Mouse (Mus musculus): Measurements from ENCODE around the gene Tmem8b. TPM values are rescaled to one million over a fixed set of nuclear protein-coding genes. Genes with fewer than 3 reads are reported as not detected.

Tmem8b gene
- total RNA-seq, 4 experiments from 2014 or later = 66.0 to 71.0 (median 68.4) TPM

DNA sequence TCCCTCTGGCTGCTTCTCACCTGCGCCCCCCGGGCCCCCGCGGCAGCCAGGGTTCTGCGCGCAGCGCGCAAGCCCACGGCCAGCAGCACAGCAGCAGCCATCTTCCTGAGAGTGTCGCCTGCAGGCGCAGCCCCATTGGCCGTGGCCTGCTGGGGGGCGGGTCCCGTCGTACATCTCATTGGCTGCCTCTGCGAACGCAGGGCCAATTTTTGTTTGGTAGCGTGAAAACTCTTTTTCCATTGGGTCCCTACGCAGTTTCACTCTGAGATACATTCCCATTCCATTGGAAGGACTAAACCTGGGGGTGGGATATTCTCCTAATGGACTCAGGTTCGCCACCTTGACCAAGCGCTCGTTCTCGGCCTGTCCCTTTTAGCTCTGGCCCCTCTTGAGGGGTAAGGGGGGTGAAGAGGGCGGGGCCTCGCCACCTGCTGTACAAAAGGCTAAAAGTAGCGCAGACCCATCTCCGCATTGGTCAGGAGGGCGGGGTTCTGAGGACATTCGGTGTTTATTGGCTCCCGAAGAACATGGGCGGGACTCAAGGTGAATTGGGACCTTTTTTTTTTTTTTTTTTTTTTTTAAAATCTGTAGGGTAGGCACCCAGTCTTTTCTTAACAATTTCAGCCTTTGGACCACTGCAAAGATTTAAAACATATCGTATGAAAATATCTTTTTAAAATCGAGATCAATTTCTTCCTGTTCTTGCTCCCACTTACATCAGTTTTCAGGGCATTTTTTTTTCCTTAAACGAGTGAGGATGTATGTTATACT, 12.2 kb upstream of the Tmem8b start, which contains the start of gene Hint2:
Gene Hint2, minus strand, starts transcription at position 128 of the 771 bp plus-strand sequence.
- peak; percentile 93 to 96 for DNase-seq (ENCODE audit: low spot score in 2 of 2)

DNA sequence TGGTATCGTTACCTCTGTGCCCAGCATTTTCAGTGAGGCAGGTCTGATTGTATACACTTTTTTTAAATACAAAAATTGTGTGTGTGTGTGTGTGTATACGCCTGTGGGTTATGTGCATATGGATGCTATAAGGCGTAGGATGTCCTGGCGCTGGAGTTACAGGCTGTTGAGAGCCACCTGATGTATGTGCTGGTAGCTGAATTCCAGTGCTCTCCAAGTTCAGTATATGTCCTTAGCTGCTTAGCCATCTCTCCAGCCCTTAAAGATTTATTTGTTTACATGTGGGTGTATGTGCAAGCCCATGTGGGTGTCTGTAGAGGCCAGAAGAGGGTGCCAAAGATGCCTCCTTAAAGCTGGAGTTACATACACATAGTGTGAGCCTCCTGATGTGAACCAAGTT, 11.6 kb upstream of the Tmem8b start:
- no peak for DNase-seq (ENCODE audit: low spot score in 2 of 2)

GRCm38 (mm10) chr4:43666412-43666811, 2.4 kb upstream of the Tmem8b start:
- no peak for DNase-seq (ENCODE audit: low spot score in 2 of 2)

- DNase-seq (ENCODE audit: low spot score in 2 of 2) = no peak
Observed at GRCm38 (mm10) chr4:43669428-43669794, 640 bp downstream of the Tmem8b start.

DNA sequence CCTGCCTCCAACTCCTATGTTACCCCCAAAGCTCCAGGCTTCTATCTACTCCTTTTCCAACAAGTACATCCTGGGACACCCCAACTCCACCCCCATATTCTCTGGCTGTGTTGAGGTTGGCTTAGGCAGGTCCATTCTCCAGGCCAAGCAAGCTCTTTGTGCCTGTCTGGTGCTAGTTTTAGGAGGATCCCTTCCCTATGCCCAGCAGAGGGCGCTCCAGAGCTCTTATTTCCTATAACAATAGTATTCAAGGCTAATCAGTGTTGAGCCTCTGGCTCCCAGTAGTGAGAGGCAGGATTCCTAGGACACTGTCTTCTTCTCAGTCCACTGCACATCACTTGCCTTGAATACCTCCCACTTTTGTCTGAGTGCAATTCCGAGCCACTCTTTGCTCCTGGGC, 3.3 kb downstream of the Tmem8b start:
- peak; percentile 80 to 91 for DNase-seq (ENCODE audit: low spot score in 2 of 2)

- DNase-seq (ENCODE audit: low spot score in 2 of 2) = no peak
Observed at GRCm38 (mm10) chr4:43673703-43674102, 4.9 kb downstream of the Tmem8b start.

GRCm38 (mm10) chr4:43674974-43675373, 6.2 kb downstream of the Tmem8b start:
- DNase-seq (ENCODE audit: low spot score in 2 of 2) = no peak

DNA sequence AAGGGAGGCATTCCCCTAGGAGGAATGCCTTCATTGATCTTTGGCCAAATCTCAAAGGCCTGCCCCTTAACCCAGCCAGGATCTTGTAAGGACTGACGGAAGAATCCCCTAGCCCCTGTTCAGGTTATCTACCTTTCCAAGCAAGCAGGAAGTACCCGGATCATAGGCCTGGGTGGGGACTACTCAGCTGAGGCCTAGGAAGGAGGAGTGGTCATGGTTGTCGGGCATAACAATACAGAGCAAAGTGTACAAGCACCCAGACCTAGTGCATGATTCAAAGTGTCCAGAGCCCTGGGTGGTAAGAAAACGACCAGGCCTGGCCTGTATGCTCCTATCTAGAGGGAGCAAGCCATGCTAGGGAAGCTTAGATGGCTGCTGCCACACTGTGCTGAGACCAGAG, 6.8 kb downstream of the Tmem8b start:
- DNase-seq (ENCODE audit: low spot score in 2 of 2) = no peak

- no peak for DNase-seq (ENCODE audit: low spot score in 2 of 2)
Observed at GRCm38 (mm10) chr4:43678541-43678940, 9.8 kb downstream of the Tmem8b start.

DNA sequence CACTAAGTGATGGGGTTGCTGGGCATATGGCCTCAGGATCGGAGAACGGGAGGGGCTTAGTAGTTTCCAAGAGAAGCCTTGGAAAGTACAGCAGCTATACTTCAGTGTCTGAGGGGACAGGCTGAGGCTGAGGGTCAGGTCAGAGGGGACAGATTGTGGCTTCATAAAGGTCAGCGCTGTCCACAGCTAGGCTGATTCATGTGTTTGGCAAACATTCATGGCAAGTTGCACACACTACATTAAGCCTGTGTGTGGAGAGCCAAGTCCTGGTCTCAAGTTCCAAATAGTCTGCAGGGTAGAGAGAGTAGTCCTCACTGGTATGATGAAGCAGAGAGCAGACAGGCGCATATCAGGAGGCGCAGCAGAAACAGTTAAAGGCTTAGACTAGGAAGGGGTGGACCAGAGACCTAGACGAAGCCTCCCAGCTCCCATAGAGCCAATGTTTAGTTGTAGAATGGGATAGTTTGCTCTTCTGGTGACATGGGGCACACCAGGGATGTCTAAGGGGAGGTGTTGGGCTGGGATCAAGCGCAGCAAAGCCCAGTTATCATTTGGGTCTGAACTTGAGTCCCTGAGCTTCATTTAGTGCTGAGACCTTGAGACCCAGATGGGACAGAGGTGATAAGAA, 10.8 kb downstream of the Tmem8b start:
- DNase-seq (ENCODE audit: low spot score in 2 of 2) = no peak

DNA sequence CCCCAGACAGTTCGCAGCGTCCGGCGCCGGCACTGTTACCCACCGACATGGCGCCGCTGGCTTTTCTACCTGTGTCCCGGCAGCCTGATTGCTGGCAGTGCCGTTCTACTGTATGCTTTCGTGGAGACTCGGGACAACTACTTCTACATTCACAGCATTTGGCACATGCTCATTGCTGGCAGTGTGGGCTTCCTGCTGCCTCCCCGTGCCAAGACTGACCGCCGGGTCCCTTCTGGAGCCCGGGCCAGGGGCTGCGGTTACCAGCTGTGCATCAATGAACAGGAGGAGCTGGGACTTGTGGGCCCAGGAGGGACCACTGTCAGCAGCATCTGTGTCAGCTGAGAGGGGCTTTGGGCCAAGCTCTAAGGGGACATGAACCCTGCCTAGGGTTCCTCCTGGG, 21.2 kb downstream of the Tmem8b start:
- DNase-seq (ENCODE audit: low spot score in 2 of 2) = no peak

DNA sequence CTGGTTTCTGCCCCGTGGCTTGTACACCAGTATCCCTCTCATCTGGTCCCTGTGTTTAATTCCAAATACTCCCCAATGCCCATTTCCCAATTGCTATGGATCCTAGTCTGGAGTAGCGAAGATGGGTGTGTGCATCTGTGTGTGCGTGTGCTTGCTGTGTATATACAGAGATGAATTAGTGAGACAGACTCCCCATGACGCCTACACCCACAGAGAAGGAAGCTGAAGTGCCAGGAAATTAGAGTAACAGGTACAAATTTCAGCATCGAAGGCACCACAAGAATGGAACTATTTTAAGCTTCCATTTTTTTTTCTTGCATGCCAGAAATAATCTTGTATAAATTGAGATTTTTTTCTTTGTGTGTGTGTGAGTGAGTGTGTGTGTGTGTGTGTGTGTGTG, 22.3 kb downstream of the Tmem8b start:
- no peak for DNase-seq (ENCODE audit: low spot score in 2 of 2)

- no peak for DNase-seq (ENCODE audit: low spot score in 2 of 2)
Observed at GRCm38 (mm10) chr4:43693806-43694241, 25.1 kb downstream of the Tmem8b start.

- no peak for DNase-seq (ENCODE audit: low spot score in 2 of 2)
Observed at GRCm38 (mm10) chr4:43694439-43695248, 25.9 kb downstream of the Tmem8b start.

DNA sequence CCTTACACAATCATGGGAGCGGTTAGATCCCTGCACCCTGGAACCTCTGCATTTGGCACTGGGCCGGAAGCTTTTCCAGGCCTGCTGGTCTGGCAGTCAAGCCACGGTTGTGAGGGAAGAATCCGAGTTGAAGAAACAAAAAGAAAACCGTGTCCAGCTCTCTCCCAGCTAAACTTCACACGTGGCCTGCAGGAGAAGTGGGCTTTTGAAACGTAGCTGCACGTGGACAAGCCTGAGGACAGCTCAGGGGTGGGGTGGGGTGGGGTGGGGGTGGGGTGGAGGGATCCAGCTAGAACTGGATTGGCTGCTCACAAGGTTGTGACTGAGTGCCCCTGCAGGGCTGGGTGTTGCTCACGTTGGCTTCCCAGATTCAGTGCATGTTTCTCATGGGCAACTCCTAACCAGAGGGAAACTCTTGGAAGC, 26.5 kb downstream of the Tmem8b start:
- DNase-seq (ENCODE audit: low spot score in 2 of 2) = no peak

DNA sequence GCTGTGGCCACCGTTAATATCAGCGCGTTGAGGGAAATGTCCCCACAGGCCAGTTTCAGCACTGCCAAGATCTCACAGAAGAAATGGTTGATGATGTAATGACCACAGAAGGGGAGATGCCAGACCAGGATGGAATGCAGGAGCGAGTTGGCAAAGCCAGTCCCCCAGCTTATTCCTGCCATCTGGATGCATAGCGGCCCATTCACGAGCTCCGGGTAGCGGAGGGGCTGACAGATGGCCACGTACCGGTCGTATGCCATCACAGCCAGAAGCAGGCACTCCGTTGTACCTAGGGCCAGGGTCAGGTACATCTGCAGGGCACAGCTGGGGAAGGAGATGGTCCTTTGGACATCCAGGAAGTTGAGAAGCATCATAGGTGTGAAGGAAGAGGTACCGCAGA, 27.8 kb downstream of the Tmem8b start:
- DNase-seq (ENCODE audit: low spot score in 2 of 2) = no peak

- DNase-seq (ENCODE audit: low spot score in 2 of 2) = no peak
Observed at GRCm38 (mm10) chr4:43700707-43701106, 31.9 kb downstream of the Tmem8b start, which contains the start of gene Olfr70. Gene Olfr70 (minus strand): TSS chr4:43700807.

DNA sequence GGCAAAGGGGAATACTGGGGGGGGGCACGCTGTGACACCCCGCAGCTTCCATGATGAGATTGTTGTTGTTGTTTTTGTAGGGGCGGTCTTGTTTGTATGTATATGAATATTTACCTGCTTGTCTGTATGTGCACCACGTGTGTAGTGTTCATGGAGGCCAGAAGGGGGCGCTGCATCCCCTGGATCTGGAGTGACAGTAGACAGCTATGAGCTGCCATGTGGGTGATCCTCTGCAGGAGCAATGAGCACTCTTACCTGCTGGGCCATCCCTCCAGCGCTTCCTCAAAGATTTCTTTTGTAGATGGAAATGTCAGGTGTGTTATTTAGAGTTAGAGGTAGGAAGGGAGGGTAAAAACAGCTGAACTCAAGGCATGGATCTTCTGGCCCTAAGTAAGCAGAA, 34.7 kb downstream of the Tmem8b start:
- no peak for DNase-seq (ENCODE audit: low spot score in 2 of 2)

DNA sequence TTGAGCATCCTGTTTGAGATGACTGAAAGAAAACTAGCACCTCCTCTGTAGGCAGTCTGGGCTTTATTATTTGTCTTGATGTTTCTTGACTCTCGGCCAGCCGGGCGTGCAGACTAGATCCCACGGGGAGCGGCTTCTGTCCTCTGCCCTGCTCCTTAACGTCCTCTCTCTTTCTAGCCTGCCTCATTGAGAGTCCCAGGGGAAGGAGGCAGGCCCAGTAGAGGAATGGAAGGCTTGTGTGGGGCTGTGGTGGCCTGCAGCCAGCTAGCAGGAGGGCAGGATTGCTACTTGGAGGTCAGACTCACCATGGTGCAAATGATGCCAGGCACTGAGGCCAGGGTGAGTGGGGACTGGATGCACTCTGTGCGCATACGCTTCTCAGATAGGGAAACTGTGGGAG, 35.1 kb downstream of the Tmem8b start:
- no peak for DNase-seq (ENCODE audit: low spot score in 2 of 2)

- no peak for DNase-seq (ENCODE audit: low spot score in 2 of 2)
Observed at GRCm38 (mm10) chr4:43705991-43706390, 37.2 kb downstream of the Tmem8b start.

GRCm38 (mm10) chr4:43709869-43710268, 41.1 kb downstream of the Tmem8b start, which contains the start of gene Olfr71:
Gene Olfr71 (minus strand): TSS chr4:43710255.
- DNase-seq (ENCODE audit: low spot score in 2 of 2) = no peak

DNA sequence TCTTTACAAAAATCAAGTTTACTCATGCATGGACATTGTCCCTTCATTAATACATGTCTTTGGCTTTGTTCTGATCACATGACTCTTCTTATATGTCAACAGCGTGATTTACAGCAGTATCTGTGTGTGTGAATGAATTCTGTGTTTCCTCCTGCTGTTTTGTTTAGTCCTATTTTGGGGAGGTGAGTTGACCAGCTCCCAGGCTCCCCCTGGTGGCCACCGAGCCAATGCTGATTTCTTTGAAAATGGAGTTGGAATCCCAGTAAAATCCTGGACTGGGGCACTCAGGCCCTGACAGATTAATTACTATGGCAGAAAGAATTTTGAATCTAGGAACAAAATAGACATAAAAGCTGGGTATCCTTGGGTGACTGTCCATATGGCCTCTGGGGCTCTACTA, 43.0 kb downstream of the Tmem8b start:
- peak in 1 of 2 experiments; percentile 78 for DNase-seq (ENCODE audit: low spot score in 2 of 2)

Data from layer of hippocampus, adult 8-10 months (tissue).